Mouse (Mus musculus): ENCODE measurements around the gene Fsip1.
"Not testable (repeated sequence)": the region's sequence is repeated elsewhere in the genome, so short reads cannot be mapped to it uniquely, and the experiment has no call there.

The Fsip1 gene

GRCm38 (mm10) chr2:118256621-118257053, at the start of gene Fsip1:
Gene Fsip1 (minus strand): TSS chr2:118256966.
- DNase-seq (ENCODE audit: low read depth, low spot score), result peak; percentile 43

- no peak for DNase-seq (ENCODE audit: low read depth, low spot score)
These were observed 49.7 kb upstream of the Fsip1 start for GRCm38 (mm10) chr2:118306522-118306895.

- DNase-seq (ENCODE audit: low read depth, low spot score), result no peak
These were observed 49.2 kb upstream of the Fsip1 start for GRCm38 (mm10) chr2:118305827-118306521.

GRCm38 (mm10) chr2:118303456-118303855, 46.7 kb upstream of the Fsip1 start:
- DNase-seq (ENCODE audit: low read depth, low spot score), result no peak

- no peak for DNase-seq (ENCODE audit: low read depth, low spot score)
These were observed 44.9 kb upstream of the Fsip1 start for GRCm38 (mm10) chr2:118301656-118302055.

- DNase-seq (ENCODE audit: low read depth, low spot score), result no peak
These were observed 44.3 kb upstream of the Fsip1 start for GRCm38 (mm10) chr2:118301041-118301545.

- no peak for DNase-seq (ENCODE audit: low read depth, low spot score)
These were observed 43.2 kb upstream of the Fsip1 start for GRCm38 (mm10) chr2:118299981-118300380.

- no peak for DNase-seq (ENCODE audit: low read depth, low spot score)
These were observed 41.8 kb upstream of the Fsip1 start for GRCm38 (mm10) chr2:118298601-118299000.

- DNase-seq (ENCODE audit: low read depth, low spot score), result no peak
These were observed 41.2 kb upstream of the Fsip1 start for GRCm38 (mm10) chr2:118297966-118298365.

GRCm38 (mm10) chr2:118295505-118295904, 38.7 kb upstream of the Fsip1 start:
- DNase-seq (ENCODE audit: low read depth, low spot score), result peak; percentile 24

- no peak for DNase-seq (ENCODE audit: low read depth, low spot score)
These were observed 36.8 kb upstream of the Fsip1 start for GRCm38 (mm10) chr2:118293583-118293982.

GRCm38 (mm10) chr2:118289066-118289460, 32.3 kb upstream of the Fsip1 start:
- DNase-seq (ENCODE audit: low read depth, low spot score), result not testable (repeated sequence)

GRCm38 (mm10) chr2:118288326-118289065, 31.7 kb upstream of the Fsip1 start:
- no peak for DNase-seq (ENCODE audit: low read depth, low spot score)

- no peak for DNase-seq (ENCODE audit: low read depth, low spot score)
These were observed 30.9 kb upstream of the Fsip1 start for GRCm38 (mm10) chr2:118287678-118288077.

GRCm38 (mm10) chr2:118282467-118282866, 25.7 kb upstream of the Fsip1 start:
- no peak for DNase-seq (ENCODE audit: low read depth, low spot score)

- no peak for DNase-seq (ENCODE audit: low read depth, low spot score)
These were observed 21.5 kb upstream of the Fsip1 start for GRCm38 (mm10) chr2:118278249-118278648.

- DNase-seq (ENCODE audit: low read depth, low spot score), result no peak
These were observed 14.8 kb upstream of the Fsip1 start for GRCm38 (mm10) chr2:118271606-118272005.

GRCm38 (mm10) chr2:118270213-118270612, 13.4 kb upstream of the Fsip1 start:
- DNase-seq (ENCODE audit: low read depth, low spot score), result peak; percentile 48

GRCm38 (mm10) chr2:118263914-118264201, 7.1 kb upstream of the Fsip1 start:
- DNase-seq (ENCODE audit: low read depth, low spot score), result no peak

GRCm38 (mm10) chr2:118263151-118263913, 6.6 kb upstream of the Fsip1 start:
- peak; percentile 40 for DNase-seq (ENCODE audit: low read depth, low spot score)

GRCm38 (mm10) chr2:118262673-118263072, 5.9 kb upstream of the Fsip1 start:
- peak; percentile 76 for DNase-seq (ENCODE audit: low read depth, low spot score)

GRCm38 (mm10) chr2:118259746-118260145, 3.0 kb upstream of the Fsip1 start:
- no peak for DNase-seq (ENCODE audit: low read depth, low spot score)

Measured in telencephalon, adult 2 months (tissue).